Mouse (Mus musculus) heart, embryonic 12.5 days (tissue): Measurements from ENCODE around the gene Morc1. TPM values are rescaled to one million over a fixed set of nuclear protein-coding genes. Genes with fewer than 3 reads are reported as not detected.

Source experiments
- ATAC-seq: fragments of 200-750 bp; cut with Nextera tagmentation; 2 replicates; pipeline ENCODE4 v1.8.0; 2017; ENCODE audit warnings: moderate TSS enrichment, moderate library complexity; ENCODE audit not compliant: insufficient number of reproducible peaks, low FRiP score
- H3K27ac ChIP-seq: fragments of 300-500 bp; sonication (generic); 2 replicates; pipeline ENCODE4 v1.5.1; 2016; ENCODE audit warnings: mild to moderate bottlenecking, moderate library complexity; ENCODE audit not compliant: poor library complexity, severe bottlenecking
- H3K27me3 ChIP-seq: fragments of 300-500 bp; sonication (generic); replicated peaks from 2 replicates; pipeline ENCODE4 v1.6.1; 2016; ENCODE audit warnings: mild to moderate bottlenecking, moderate library complexity
- H3K36me3 ChIP-seq: fragments of 300-500 bp; sonication (generic); 2 replicates; pipeline ENCODE4 v1.6.1; 2016; ENCODE audit warnings: mild to moderate bottlenecking, moderate library complexity
- H3K4me1 ChIP-seq: fragments of 300-500 bp; sonication (generic); replicated peaks from 2 replicates; pipeline ENCODE4 v1.6.1; 2016; ENCODE audit warnings: mild to moderate bottlenecking
- H3K4me2 ChIP-seq: fragments of 300-500 bp; sonication (generic); 2 replicates; pipeline ENCODE4 v1.6.1; 2016; ENCODE audit warnings: mild to moderate bottlenecking, moderate library complexity
- H3K4me3 ChIP-seq: fragments of 300-500 bp; sonication (generic); 2 replicates; pipeline ENCODE4 v1.5.1; 2016; ENCODE audit warnings: mild to moderate bottlenecking
- H3K9ac ChIP-seq: fragments of 300-500 bp; sonication (generic); 2 replicates; pipeline ENCODE4 v1.6.1; 2016; ENCODE audit warnings: mild to moderate bottlenecking, moderate library complexity
- H3K9me3 ChIP-seq: fragments of 300-500 bp; sonication (generic); replicated peaks from 2 replicates; pipeline ENCODE4 v1.6.1; 2016; ENCODE audit warnings: mild to moderate bottlenecking, moderate library complexity
- WGBS: fragments of 180-500 bp; shearing (Covaris S2); methylation state at CpG from one replicate; pipeline ENCODE4 v1.1.7; 2016; 5-methylcytosine and 5-hydroxymethylcytosine counted together
- polyA plus RNA-seq: library from polyadenylated mRNA; unstranded; fragments of >200 nt; fragmentation: Nextera tagmentation; extraction: Ambion mirVana; gene quantifications from 2 replicates; pipeline ENCODE4 v1.2.1, GENCODE M21; 2016

The Morc1 gene
- 0.06 TPM in 1 of 2 replicates, not detected in the other for polyA plus RNA-seq

- Histone ChIP-seq H3K4me2 (no peak within 1 kb of the TSS), H3K4me3 (no peak within 1 kb of the TSS), H3K9me3 (no peaks in the 10 kb centered on the region), H3K36me3 (no peaks in the 10 kb centered on the region), H3K27me3 (no peaks in the 10 kb centered on the region), H3K27ac (no peak within 1 kb of the TSS), H3K9ac (no peak within 1 kb of the TSS), H3K4me1 (no peaks in the 10 kb centered on the region)
- WGBS = 89% methylated on average over 15 of the region's 15 CpGs
- no peak for ATAC-seq
Observed at GRCm38 (mm10) chr16:48431027-48431426, at the start of gene Morc1. Gene Morc1, plus strand, starts transcription at chr16:48431237.

- no peak overlapping the region for H3K27ac ChIP-seq
- no peaks in the 10 kb centered on the region for H3K4me1 ChIP-seq
- no peak overlapping the region for H3K4me3 ChIP-seq
- H3K9ac ChIP-seq = no peak overlapping the region
- no peak overlapping the region for H3K4me2 ChIP-seq
- H3K36me3 ChIP-seq = no peaks in the 10 kb centered on the region
- no peaks in the 10 kb centered on the region for H3K9me3 ChIP-seq
- WGBS = 73% methylated on average over 2 of the region's 3 CpGs
- ATAC-seq = no peak
- no peaks in the 10 kb centered on the region for H3K27me3 ChIP-seq
Observed at GRCm38 (mm10) chr16:48383582-48384257, 47.3 kb upstream of the Morc1 start.

- 63% methylated on average over 2 of the region's 2 CpGs for WGBS
- no peak overlapping the region for H3K9ac ChIP-seq
Observed at GRCm38 (mm10) chr16:48386982-48387381, 44.1 kb upstream of the Morc1 start.

DNA sequence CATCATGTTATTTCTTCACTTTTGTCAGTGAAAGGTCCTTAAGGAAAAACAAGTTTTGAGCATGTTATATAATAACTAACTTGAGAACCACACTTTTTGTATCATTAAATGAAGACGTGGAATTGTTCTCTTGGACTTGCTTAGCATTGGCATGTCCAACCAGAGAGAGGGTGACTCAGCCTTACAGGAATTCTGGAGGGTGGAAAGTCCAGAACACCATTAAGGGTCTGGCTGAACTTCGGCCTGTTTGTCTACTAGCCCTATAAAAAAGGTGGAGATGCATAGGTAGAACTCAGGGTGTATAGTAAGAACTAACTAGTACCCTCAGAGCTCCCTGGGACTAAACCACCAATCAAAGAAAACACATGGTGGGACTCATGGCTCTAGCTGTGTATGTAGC is 35.8 kb upstream of the Morc1 start:
- ATAC-seq = no peak

More at GRCm38 (mm10) chr16:48386982-48387381, 44.1 kb upstream of the Morc1 start:
- ATAC-seq = no peak
- Histone ChIP-seq H3K36me3 (no peaks in the 10 kb centered on the region), H3K4me1 (no peaks in the 10 kb centered on the region), H3K27ac (no peak overlapping the region), H3K9me3 (no peaks in the 10 kb centered on the region), H3K27me3 (no peaks in the 10 kb centered on the region), H3K4me3 (no peak overlapping the region), H3K4me2 (no peak overlapping the region)

DNA sequence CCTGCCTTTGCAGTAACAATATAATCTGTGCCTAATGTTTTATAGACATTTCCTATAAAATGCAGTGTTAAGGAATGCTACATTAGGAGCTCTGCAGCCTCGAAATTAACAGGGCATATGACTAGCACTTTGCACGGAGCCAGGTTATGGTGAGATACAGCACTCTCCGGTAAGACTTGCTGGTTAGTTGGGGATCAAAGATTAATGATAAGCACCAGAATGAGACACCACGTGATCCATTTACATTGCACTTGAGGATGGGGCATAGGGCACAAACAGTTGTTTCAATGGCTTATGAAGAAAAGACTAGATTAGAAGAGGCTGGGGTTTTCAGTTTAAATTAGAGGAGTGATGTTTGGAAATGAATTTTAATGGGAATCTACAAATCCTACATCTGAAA is 28.1 kb upstream of the Morc1 start:
- Histone ChIP-seq H3K4me2 (no peak overlapping the region), H3K27me3 (no peaks in the 10 kb centered on the region), H3K9ac (no peak overlapping the region), H3K4me3 (no peak overlapping the region), H3K4me1 (no peaks in the 10 kb centered on the region), H3K36me3 (no peaks in the 10 kb centered on the region), H3K27ac (no peak overlapping the region), H3K9me3 (no peaks in the 10 kb centered on the region)
- ATAC-seq = no peak
- WGBS = 75% methylated on average over 4 of the region's 4 CpGs

More for the DNA sequence above, 35.8 kb upstream of the Morc1 start:
- H3K27ac ChIP-seq = no peak overlapping the region
- H3K4me1 ChIP-seq = no peaks in the 10 kb centered on the region
- H3K9ac ChIP-seq = no peak overlapping the region
- WGBS = 74% methylated on average over 2 of the region's 2 CpGs
- H3K4me3 ChIP-seq = no peak overlapping the region
- no peaks in the 10 kb centered on the region for H3K36me3 ChIP-seq
- no peaks in the 10 kb centered on the region for H3K9me3 ChIP-seq
- H3K27me3 ChIP-seq = no peaks in the 10 kb centered on the region
- H3K4me2 ChIP-seq = no peak overlapping the region

GRCm38 (mm10) chr16:48403423-48403822 is 27.6 kb upstream of the Morc1 start:
- Histone ChIP-seq H3K4me1 (no peaks in the 10 kb centered on the region), H3K4me2 (no peak overlapping the region), H3K9me3 (no peaks in the 10 kb centered on the region), H3K27ac (no peak overlapping the region), H3K4me3 (no peak overlapping the region), H3K36me3 (no peaks in the 10 kb centered on the region), H3K27me3 (no peaks in the 10 kb centered on the region), H3K9ac (no peak overlapping the region)
- ATAC-seq = no peak
- WGBS = 76% methylated on average over 3 of the region's 3 CpGs

DNA sequence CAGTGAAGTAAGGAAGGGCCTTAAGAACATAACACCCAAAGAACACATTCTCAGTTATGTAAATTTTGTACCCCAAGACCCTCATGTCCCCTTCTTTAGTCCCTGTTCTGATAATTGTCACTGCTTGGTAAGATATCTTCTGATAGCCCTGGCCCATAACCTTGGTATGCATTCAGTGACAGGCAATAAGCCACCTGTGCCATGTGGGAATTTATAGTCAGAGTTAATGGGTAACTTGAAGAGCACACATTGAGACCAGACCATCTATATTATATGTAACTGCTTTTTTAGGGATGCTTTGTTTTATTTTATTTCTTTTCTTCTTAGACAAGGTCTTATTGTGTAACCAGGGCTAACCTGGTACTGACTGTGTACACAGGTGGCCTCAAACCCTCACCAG is 27.0 kb upstream of the Morc1 start:
- H3K36me3 ChIP-seq = no peaks in the 10 kb centered on the region
- no peaks in the 10 kb centered on the region for H3K27me3 ChIP-seq
- H3K4me1 ChIP-seq = no peaks in the 10 kb centered on the region
- no peak overlapping the region for H3K9ac ChIP-seq
- no peak for ATAC-seq
- H3K4me2 ChIP-seq = no peak overlapping the region
- no peak overlapping the region for H3K4me3 ChIP-seq
- no peak overlapping the region for H3K27ac ChIP-seq
- H3K9me3 ChIP-seq = no peaks in the 10 kb centered on the region

- H3K9ac ChIP-seq = no peak overlapping the region
- H3K36me3 ChIP-seq = no peaks in the 10 kb centered on the region
- no peaks in the 10 kb centered on the region for H3K4me1 ChIP-seq
- no peak overlapping the region for H3K4me2 ChIP-seq
- H3K4me3 ChIP-seq = no peak overlapping the region
- H3K9me3 ChIP-seq = no peaks in the 10 kb centered on the region
- WGBS = 74% methylated on average over 10 of the region's 10 CpGs
- no peak overlapping the region for H3K27ac ChIP-seq
- no peak for ATAC-seq
- no peaks in the 10 kb centered on the region for H3K27me3 ChIP-seq
Observed at GRCm38 (mm10) chr16:48405674-48406403, 25.2 kb upstream of the Morc1 start.

DNA sequence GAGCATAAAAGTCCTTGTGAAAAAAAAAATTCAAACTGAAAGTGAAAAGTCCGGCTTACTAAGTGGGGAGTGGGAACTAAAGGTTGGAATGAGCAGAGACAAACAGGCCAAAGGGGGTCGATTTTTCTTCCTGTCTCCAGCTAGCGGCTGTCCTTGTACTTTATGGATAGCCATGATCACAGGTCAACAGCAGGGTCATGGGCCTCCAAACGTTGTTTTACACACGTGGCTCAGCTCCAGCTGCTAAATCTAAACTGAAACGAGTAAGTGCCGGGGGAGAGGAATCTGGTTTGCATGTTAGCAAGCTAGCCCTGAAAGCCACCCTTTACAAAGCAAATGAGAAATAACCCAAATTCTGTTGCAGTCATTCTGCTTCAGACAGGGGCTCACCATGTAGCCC is 21.5 kb upstream of the Morc1 start:
- H3K4me2 ChIP-seq = no peak overlapping the region
- no peaks in the 10 kb centered on the region for H3K9me3 ChIP-seq
- H3K9ac ChIP-seq = no peak overlapping the region
- ATAC-seq = no peak
- no peaks in the 10 kb centered on the region for H3K27me3 ChIP-seq
- H3K4me3 ChIP-seq = no peak overlapping the region
- no peak overlapping the region for H3K27ac ChIP-seq
- H3K36me3 ChIP-seq = no peaks in the 10 kb centered on the region
- WGBS = 57% methylated on average over 7 of the region's 7 CpGs
- no peaks in the 10 kb centered on the region for H3K4me1 ChIP-seq

GRCm38 (mm10) chr16:48410125-48410524 is 20.9 kb upstream of the Morc1 start:
- ATAC-seq = no peak
- no peak overlapping the region for H3K4me2 ChIP-seq
- no peak overlapping the region for H3K4me3 ChIP-seq
- no peak overlapping the region for H3K9ac ChIP-seq
- WGBS = 61% methylated on average over 3 of the region's 3 CpGs
- H3K27ac ChIP-seq = no peak overlapping the region
- no peaks in the 10 kb centered on the region for H3K4me1 ChIP-seq
- H3K27me3 ChIP-seq = no peaks in the 10 kb centered on the region
- H3K9me3 ChIP-seq = no peaks in the 10 kb centered on the region
- no peaks in the 10 kb centered on the region for H3K36me3 ChIP-seq

- 84% methylated on average over 1 of the region's 1 CpGs for WGBS
- H3K9me3 ChIP-seq = no peaks in the 10 kb centered on the region
- ATAC-seq = no peak
Observed at GRCm38 (mm10) chr16:48412246-48412645, 18.8 kb upstream of the Morc1 start, which contains the start of gene Gm5485. Gene Gm5485, minus strand, starts transcription at chr16:48412416.

More at GRCm38 (mm10) chr16:48412246-48412645, 18.8 kb upstream of the Morc1 start, which contains the start of gene Gm5485:
- no peak within 1 kb of the TSS for H3K9ac ChIP-seq
- H3K4me2 ChIP-seq = no peak within 1 kb of the TSS
- no peak within 1 kb of the TSS for H3K4me3 ChIP-seq
- H3K36me3 ChIP-seq = no peaks in the 10 kb centered on the region
- no peaks in the 10 kb centered on the region for H3K4me1 ChIP-seq
- no peaks in the 10 kb centered on the region for H3K27me3 ChIP-seq
- no peak within 1 kb of the TSS for H3K27ac ChIP-seq
